Mouse (Mus musculus) midbrain, postnatal 0 days (tissue): ENCODE measurements at regions not wholly inside any gene's neighbourhood (a gene's known extent, or its start where the extent isn't known, plus 50 kb on each side); places are given as distances from the start of the nearest gene placed in this dataset.

Experiments
- ATAC-seq: fragments of 200-750 bp; cut with Nextera tagmentation; 2 replicates; pipeline ENCODE4 v1.8.0; 2017; ENCODE audit warnings: moderate number of reproducible peaks, mild to moderate bottlenecking, moderate TSS enrichment, moderate library complexity; ENCODE audit not compliant: low FRiP score
- DNase-seq: peaks from one replicate; pipeline ENCODE4 v3.0.0-alpha.2; 2015; ENCODE audit warnings: low spot score
- H3K27ac ChIP-seq: fragments of 300-500 bp; sonication (generic); 2 replicates; pipeline ENCODE4 v1.5.1; 2014; ENCODE audit warnings: low read depth, mild to moderate bottlenecking, low read length, mixed read lengths
- H3K27me3 ChIP-seq: fragments of 300-500 bp; sonication (generic); 2 replicates; pipeline ENCODE4 v1.6.1; 2014; ENCODE audit warnings: low read length, control low read depth, mixed read lengths; ENCODE audit not compliant: insufficient read depth
- H3K36me3 ChIP-seq: fragments of 300-500 bp; sonication (generic); 2 replicates; pipeline ENCODE4 v1.6.1; 2014; ENCODE audit warnings: low read length, control low read depth, mixed read lengths; ENCODE audit not compliant: insufficient read depth
- H3K4me1 ChIP-seq: fragments of 300-500 bp; sonication (generic); 2 replicates; pipeline ENCODE4 v1.6.1; 2014; ENCODE audit warnings: mild to moderate bottlenecking, control low read depth, antibody characterized with exemption, low read length, mixed read lengths; ENCODE audit not compliant: insufficient read depth
- H3K4me2 ChIP-seq: fragments of 300-500 bp; sonication (generic); 2 replicates; pipeline ENCODE4 v1.6.1; 2014; ENCODE audit warnings: low read depth, mild to moderate bottlenecking, low read length, mixed read lengths; ENCODE audit not compliant: poor library complexity, severe bottlenecking
- H3K4me3 ChIP-seq: fragments of 300-500 bp; sonication (generic); 2 replicates; pipeline ENCODE4 v1.5.1; 2014; ENCODE audit warnings: low read depth, mild to moderate bottlenecking, low read length, moderate library complexity
- H3K9ac ChIP-seq: fragments of 300-500 bp; sonication (generic); replicated peaks from 2 replicates; pipeline ENCODE4 v1.6.1; 2014; ENCODE audit warnings: mild to moderate bottlenecking, low read length, moderate library complexity, mixed read lengths; ENCODE audit not compliant: poor library complexity, severe bottlenecking
- H3K9me3 ChIP-seq: fragments of 300-500 bp; sonication (generic); 2 replicates; pipeline ENCODE4 v1.6.1; 2016; ENCODE audit warnings: low read length, control low read depth
- CTCF ChIP-seq: IDR thresholded peaks from 2 replicates; pipeline ENCODE4 v1.5.1; 2016; ENCODE audit warnings: antibody characterized with exemption, mild to moderate bottlenecking
- WGBS: fragments of 180-500 bp; shearing (Covaris S2); extraction: QIAGEN DNeasy Blood & Tissue Kit; methylation state at CpG from one replicate; pipeline ENCODE4 v1.1.7; 2014; 5-methylcytosine and 5-hydroxymethylcytosine counted together

GRCm38 (mm10) chr2:146593291-146593690 lies 81.1 kb upstream of the Ralgapa2 start:
- WGBS: 86% methylated on average over 2 of the region's 2 CpGs
- no peaks in the 10 kb centered on the region for H3K9me3 ChIP-seq

GRCm38 (mm10) chr2:146594212-146594611 lies 82.1 kb upstream of the Ralgapa2 start:
- H3K27me3 ChIP-seq: no peaks in the 10 kb centered on the region
- DNase-seq: no peak
- H3K4me1 ChIP-seq: no peaks in the 10 kb centered on the region
- H3K36me3 ChIP-seq: no peaks in the 10 kb centered on the region
- H3K9me3 ChIP-seq: no peaks in the 10 kb centered on the region
- no peak overlapping the region for H3K4me2 ChIP-seq
- no peak overlapping the region for H3K9ac ChIP-seq
- no peak overlapping the region for H3K27ac ChIP-seq
- ATAC-seq: no peak
- H3K4me3 ChIP-seq: no peak overlapping the region
- TF ChIP-seq CTCF: no peak
- WGBS: 69% methylated on average over 4 of the region's 4 CpGs

More at GRCm38 (mm10) chr2:146593291-146593690, 81.1 kb upstream of the Ralgapa2 start:
- Histone ChIP-seq H3K27me3 (no peaks in the 10 kb centered on the region), H3K4me1 (no peaks in the 10 kb centered on the region), H3K4me2 (no peak overlapping the region), H3K36me3 (no peaks in the 10 kb centered on the region), H3K4me3 (no peak overlapping the region), H3K27ac (no peak overlapping the region), H3K9ac (no peak overlapping the region)
- TF ChIP-seq CTCF: no peak
- no peak for DNase-seq
- no peak for ATAC-seq

- DNase-seq: no peak
- Histone ChIP-seq H3K9me3 (no peaks in the 10 kb centered on the region), H3K9ac (no peak overlapping the region), H3K27ac (no peak overlapping the region), H3K4me1 (no peaks in the 10 kb centered on the region), H3K4me3 (no peak overlapping the region), H3K27me3 (no peaks in the 10 kb centered on the region), H3K36me3 (no peaks in the 10 kb centered on the region), H3K4me2 (no peak overlapping the region)
- no peak for ATAC-seq
- TF ChIP-seq CTCF: no peak
- WGBS: 87% methylated on average over 2 of the region's 2 CpGs
These were observed 83.5 kb upstream of the Ralgapa2 start for GRCm38 (mm10) chr2:146595673-146596072.

- H3K27ac ChIP-seq: no peak overlapping the region
- no peak for ATAC-seq
- no peaks in the 10 kb centered on the region for H3K27me3 ChIP-seq
- H3K4me1 ChIP-seq: no peaks in the 10 kb centered on the region
- H3K9ac ChIP-seq: no peak overlapping the region
- H3K4me3 ChIP-seq: no peak overlapping the region
- DNase-seq: no peak
- no peaks in the 10 kb centered on the region for H3K9me3 ChIP-seq
- no peaks in the 10 kb centered on the region for H3K36me3 ChIP-seq
- 0 out of 2 replicates have a peak, but pooled peaks have one; percentile 3 for TF ChIP-seq CTCF
- no peak overlapping the region for H3K4me2 ChIP-seq
These were observed 94.0 kb upstream of the Ralgapa2 start for GRCm38 (mm10) chr2:146606170-146606569.

GRCm38 (mm10) chr2:146610896-146611295 lies 98.8 kb upstream of the Ralgapa2 start:
- Histone ChIP-seq H3K4me1 (no peaks in the 10 kb centered on the region), H3K4me2 (no peak overlapping the region), H3K9me3 (no peaks in the 10 kb centered on the region), H3K36me3 (no peaks in the 10 kb centered on the region), H3K9ac (no peak overlapping the region), H3K27ac (no peak overlapping the region), H3K27me3 (no peaks in the 10 kb centered on the region), H3K4me3 (no peak overlapping the region)
- TF ChIP-seq CTCF: no peak
- ATAC-seq: no peak
- no peak for DNase-seq
- 91% methylated on average over 2 of the region's 2 CpGs for WGBS

- WGBS: 41% methylated on average over 6 of the region's 6 CpGs
- H3K4me2 ChIP-seq: no peak overlapping the region
These were observed 99.9 kb upstream of the Ralgapa2 start for GRCm38 (mm10) chr2:146611886-146612521.

More at GRCm38 (mm10) chr2:146611886-146612521, 99.9 kb upstream of the Ralgapa2 start:
- H3K9me3 ChIP-seq: no peaks in the 10 kb centered on the region
- H3K4me3 ChIP-seq: no peak overlapping the region
- TF ChIP-seq CTCF: peak; percentile 89
- no peaks in the 10 kb centered on the region for H3K36me3 ChIP-seq
- H3K27ac ChIP-seq: no peak overlapping the region
- no peaks in the 10 kb centered on the region for H3K27me3 ChIP-seq
- no peak overlapping the region for H3K9ac ChIP-seq
- ATAC-seq (peak; percentile 49; the same call in 1 of the 2 replicates), DNase-seq (peak; percentile 82)
- no peaks in the 10 kb centered on the region for H3K4me1 ChIP-seq
